Mouse (Mus musculus): Measurements from ENCODE around the gene Zfp748. TPM values are rescaled to one million over a fixed set of nuclear protein-coding genes. Genes with fewer than 3 reads are reported as not detected.

Gene Zfp748
- polyA plus RNA-seq, 2 experiments, result 2.0 to 5.1 TPM

GRCm38 (mm10) chr13:67495631-67496030, 58.0 kb downstream of the Zfp748 start:
- H3K4me1 ChIP-seq (replicated peaks; ENCODE audit: control insufficient read depth in 2 of 2, insufficient read depth in 2 of 2, low read length in 1 of 2), result no peaks in the 10 kb centered on the region; a peak in 1 of 4 replicates
- 68% methylated on average over 1 of the region's 1 CpGs for WGBS (ENCODE audit: insufficient replicate concordance)
- DNase-seq (ENCODE audit: low read depth in 3 of 3, low spot score in 3 of 3), result no peak
- no peaks in the 10 kb centered on the region for H3K27me3 ChIP-seq (ENCODE audit: control insufficient read depth, insufficient read depth, low read length)
- peaks cover 11% of the 10 kb centered on the region for H3K36me3 ChIP-seq (replicated peaks; ENCODE audit: control insufficient read depth, insufficient read depth, low read depth)
- H3K9ac ChIP-seq (replicated peaks), result no peak overlapping the region
- H3K4me3 ChIP-seq (ENCODE audit: insufficient read depth in 1 of 2, low read depth in 2 of 2, low read length in 2 of 2), result no peak overlapping the region
- peaks cover 3% of the 10 kb centered on the region; the same call in 1 of the 2 replicates for H3K9me3 ChIP-seq (ENCODE audit: control insufficient read depth, low read length)
- no peak overlapping the region for H3K4me2 ChIP-seq (ENCODE audit: low read depth)
- no peak for ATAC-seq (ENCODE audit: insufficient read depth)
- no peak overlapping the region for H3K27ac ChIP-seq
- no peak for TF ChIP-seq EP300 (IDR thresholded peaks at IDR 0.05; ENCODE audit: low read depth)
- TF ChIP-seq CTCF (IDR thresholded peaks at IDR 0.05; ENCODE audit: low read depth), result no peak

Other genes starting within 250 kb of the Zfp748 start
- 0.42 and 0.44 TPM in 2 replicates for gene Zfp457, start 247.3 kb downstream of the Zfp748 start, polyA plus RNA-seq (2012; rRNA removed)
- gene Zfp457, start 247.3 kb downstream of the Zfp748 start, polyA plus RNA-seq (2014; fragmentation: Nextera tagmentation; extraction: Ambion mirVana), result 0.24 TPM in 1 of 2 replicates, not detected in the other
- 0.79 and 1.3 TPM in 2 replicates for gene Zfp595, start 221.3 kb downstream of the Zfp748 start, polyA plus RNA-seq (2012; rRNA removed)
- 1.1 TPM in 2 replicates for gene Zfp595, start 221.3 kb downstream of the Zfp748 start, polyA plus RNA-seq (2014; fragmentation: Nextera tagmentation; extraction: Ambion mirVana)
- gene Gm28044, start 193.3 kb downstream of the Zfp748 start, polyA plus RNA-seq (2012; rRNA removed), result not detected in 2 replicates
- not detected in 2 replicates for gene Gm28044, start 193.3 kb downstream of the Zfp748 start, polyA plus RNA-seq (2014; fragmentation: Nextera tagmentation; extraction: Ambion mirVana)
- gene Zfp953, start 193.2 kb downstream of the Zfp748 start, polyA plus RNA-seq (2012; rRNA removed), result 0.36 and 0.78 TPM in 2 replicates
- 0.77 and 0.89 TPM in 2 replicates for gene Zfp953, start 193.2 kb downstream of the Zfp748 start, polyA plus RNA-seq (2014; fragmentation: Nextera tagmentation; extraction: Ambion mirVana)
- 0.10 TPM in 1 of 2 replicates, not detected in the other for gene Gm28041, start 178.1 kb downstream of the Zfp748 start, polyA plus RNA-seq (2012; rRNA removed)
- gene Gm28041, start 178.1 kb downstream of the Zfp748 start, polyA plus RNA-seq (2014; fragmentation: Nextera tagmentation; extraction: Ambion mirVana), result 0.19 and 0.34 TPM in 2 replicates
- 0.19 and 0.22 TPM in 2 replicates for gene Zfp456, start 178.0 kb downstream of the Zfp748 start, polyA plus RNA-seq (2012; rRNA removed)
- gene Zfp456, start 178.0 kb downstream of the Zfp748 start, polyA plus RNA-seq (2014; fragmentation: Nextera tagmentation; extraction: Ambion mirVana), result 0.47 and 0.56 TPM in 2 replicates
- gene Zfp429, start 154.0 kb downstream of the Zfp748 start, polyA plus RNA-seq (2012; rRNA removed), result 0.58 and 1.6 TPM in 2 replicates
- 1.5 and 1.7 TPM in 2 replicates for gene Zfp429, start 154.0 kb downstream of the Zfp748 start, polyA plus RNA-seq (2014; fragmentation: Nextera tagmentation; extraction: Ambion mirVana)
- gene Zfp459, start 132.4 kb downstream of the Zfp748 start, polyA plus RNA-seq (2012; rRNA removed), result 0.07 and 0.16 TPM in 2 replicates
- gene Zfp459, start 132.4 kb downstream of the Zfp748 start, polyA plus RNA-seq (2014; fragmentation: Nextera tagmentation; extraction: Ambion mirVana), result 0.17 and 0.42 TPM in 2 replicates
- gene Zfp874a, start 102.2 kb downstream of the Zfp748 start, polyA plus RNA-seq (2012; rRNA removed), result 1.8 and 2.7 TPM in 2 replicates
- gene Zfp874a, start 102.2 kb downstream of the Zfp748 start, polyA plus RNA-seq (2014; fragmentation: Nextera tagmentation; extraction: Ambion mirVana), result 5.3 and 5.9 TPM in 2 replicates
- 1.4 and 2.7 TPM in 2 replicates for gene Zfp874b, start 69.6 kb downstream of the Zfp748 start, polyA plus RNA-seq (2012; rRNA removed)
- 1.9 and 3.2 TPM in 2 replicates for gene Zfp874b, start 69.6 kb downstream of the Zfp748 start, polyA plus RNA-seq (2014; fragmentation: Nextera tagmentation; extraction: Ambion mirVana)
- 0.65 and 1.1 TPM in 2 replicates for gene Zfp58, start 53.3 kb downstream of the Zfp748 start, polyA plus RNA-seq (2012; rRNA removed)
- gene Zfp58, start 53.3 kb downstream of the Zfp748 start, polyA plus RNA-seq (2014; fragmentation: Nextera tagmentation; extraction: Ambion mirVana), result 1.6 and 1.7 TPM in 2 replicates
- not detected in 2 replicates for gene Gm26965, start 27.7 kb downstream of the Zfp748 start, polyA plus RNA-seq (2012; rRNA removed)
- gene Gm26965, start 27.7 kb downstream of the Zfp748 start, polyA plus RNA-seq (2014; fragmentation: Nextera tagmentation; extraction: Ambion mirVana), result not detected in 2 replicates
- gene Zfp87, start 27.7 kb downstream of the Zfp748 start, polyA plus RNA-seq (2012; rRNA removed), result 4.2 and 5.3 TPM in 2 replicates
- 8.7 and 10.6 TPM in 2 replicates for gene Zfp87, start 27.7 kb downstream of the Zfp748 start, polyA plus RNA-seq (2014; fragmentation: Nextera tagmentation; extraction: Ambion mirVana)
- 0.43 and 0.80 TPM in 2 replicates for gene Zfp729b, start 55.9 kb upstream of the Zfp748 start, polyA plus RNA-seq (2012; rRNA removed)
- 1.5 and 1.6 TPM in 2 replicates for gene Zfp729b, start 55.9 kb upstream of the Zfp748 start, polyA plus RNA-seq (2014; fragmentation: Nextera tagmentation; extraction: Ambion mirVana)
- gene Gm49345, start 83.9 kb upstream of the Zfp748 start, polyA plus RNA-seq (2012; rRNA removed), result not detected in 2 replicates
- not detected in 2 replicates for gene Gm49345, start 83.9 kb upstream of the Zfp748 start, polyA plus RNA-seq (2014; fragmentation: Nextera tagmentation; extraction: Ambion mirVana)
- 0.49 and 0.77 TPM in 2 replicates for gene Zfp729a, start 84.0 kb upstream of the Zfp748 start, polyA plus RNA-seq (2012; rRNA removed)
- 0.80 and 1.5 TPM in 2 replicates for gene Zfp729a, start 84.0 kb upstream of the Zfp748 start, polyA plus RNA-seq (2014; fragmentation: Nextera tagmentation; extraction: Ambion mirVana)
- 1.4 and 1.6 TPM in 2 replicates for gene Zfp738, start 133.2 kb upstream of the Zfp748 start, polyA plus RNA-seq (2012; rRNA removed)
- 1.8 TPM in 2 replicates for gene Zfp738, start 133.2 kb upstream of the Zfp748 start, polyA plus RNA-seq (2014; fragmentation: Nextera tagmentation; extraction: Ambion mirVana)
- gene Zfp65, start 175.3 kb upstream of the Zfp748 start, polyA plus RNA-seq (2012; rRNA removed), result 0.82 and 1.2 TPM in 2 replicates
- gene Zfp65, start 175.3 kb upstream of the Zfp748 start, polyA plus RNA-seq (2014; fragmentation: Nextera tagmentation; extraction: Ambion mirVana), result 0.62 and 1.0 TPM in 2 replicates
- 0.37 and 0.74 TPM in 2 replicates for gene Zfp85, start 201.4 kb upstream of the Zfp748 start, polyA plus RNA-seq (2012; rRNA removed)
- gene Zfp85, start 201.4 kb upstream of the Zfp748 start, polyA plus RNA-seq (2014; fragmentation: Nextera tagmentation; extraction: Ambion mirVana), result 1.0 and 1.2 TPM in 2 replicates
- gene Zfp493, start 225.9 kb upstream of the Zfp748 start, polyA plus RNA-seq (2012; rRNA removed), result 0.67 and 0.79 TPM in 2 replicates
- gene Zfp493, start 225.9 kb upstream of the Zfp748 start, polyA plus RNA-seq (2014; fragmentation: Nextera tagmentation; extraction: Ambion mirVana), result 0.72 and 0.76 TPM in 2 replicates

Measured in liver, embryonic 14.5 days (tissue).